ENCODE assay signal across 9 mouse cellular contexts in the genomic region with DNA sequence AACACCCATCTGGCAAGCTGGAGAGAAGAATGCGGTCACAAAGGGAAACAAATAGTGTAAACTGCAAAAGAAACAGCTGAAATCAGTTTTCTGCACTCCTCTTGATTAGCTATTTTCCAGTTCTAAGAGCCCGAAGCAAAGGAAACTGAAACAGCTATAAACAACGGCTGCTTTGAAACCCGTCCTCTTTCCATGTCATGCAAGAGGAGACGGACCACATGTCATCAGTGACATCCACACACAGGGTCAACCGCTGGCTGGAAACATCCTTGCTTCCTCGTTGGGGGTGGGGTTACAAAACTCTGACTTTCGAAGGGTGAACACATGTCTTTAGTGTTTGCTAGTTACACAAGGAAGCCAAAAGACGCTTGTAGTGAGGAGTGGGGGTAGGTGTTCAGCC. TPM values are rescaled to one million over a fixed set of nuclear protein-coding genes. Genes with fewer than 3 reads are reported as not detected.
DNase-seq lines count a peak whose midpoint lies in the region; ATAC-seq lines count a peak whose summit lies in the region.
"Had no signal": no experiment of that assay in that cellular context is flagged by ENCODE, and none has a peak within 500 bp of the region (broad histone marks: within the 10 kb centered on the region; RNA-seq: fewer than 3 reads in every experiment).

No protein-coding gene starts in this region.

- H3K4me1 ChIP-seq in forebrain, embryonic 10.5 days = peaks cover 37% of the 10 kb centered on the region
- H3K4me1 ChIP-seq in forebrain, embryonic 16.5 days (replicated peaks; ENCODE audit: control insufficient read depth, insufficient read depth, low read length) = no peaks in the 10 kb centered on the region
- peaks cover 33% of the 10 kb centered on the region for H3K4me1 ChIP-seq in limb, embryonic 11.5 days (ENCODE audit: control insufficient read depth, insufficient read depth, low read length)
- H3K4me1 ChIP-seq in stomach, embryonic 16.5 days (ENCODE audit: control insufficient read depth, insufficient read depth, low read length) = peaks cover 13% of the 10 kb centered on the region

- no peak for ATAC-seq in forebrain, embryonic 16.5 days
- ATAC-seq in limb, embryonic 11.5 days (ENCODE audit: insufficient number of reproducible peaks, low FRiP score, low TSS enrichment, low read depth) = no peak
- no peak; the same call in 1 of the 2 replicates for ATAC-seq in stomach, embryonic 16.5 days (ENCODE audit: insufficient read depth, low FRiP score)

- 68% methylated on average over 9 of the region's 9 CpGs for WGBS in forebrain, embryonic 10.5 days
- 61% methylated on average over 9 of the region's 9 CpGs for WGBS in forebrain, embryonic 16.5 days
- 34% methylated on average over 9 of the region's 9 CpGs for WGBS in limb, embryonic 11.5 days
- WGBS in stomach, embryonic 16.5 days = 29% methylated on average over 9 of the region's 9 CpGs

- no peak overlapping the region for H3K4me3 ChIP-seq in forebrain, embryonic 10.5 days
- no peak overlapping the region for H3K4me3 ChIP-seq in forebrain, embryonic 16.5 days (replicated peaks; ENCODE audit: low read length)
- no peak overlapping the region for H3K4me3 ChIP-seq in limb, embryonic 11.5 days (ENCODE audit: low read depth, low read length)
- H3K4me3 ChIP-seq in stomach, embryonic 16.5 days (replicated peaks; ENCODE audit: low read length) = no peak overlapping the region

- H3K36me3 ChIP-seq in forebrain, embryonic 10.5 days (replicated peaks) = no peaks in the 10 kb centered on the region
- no peaks in the 10 kb centered on the region for H3K36me3 ChIP-seq in forebrain, embryonic 16.5 days (ENCODE audit: control insufficient read depth, insufficient read depth)
- no peaks in the 10 kb centered on the region for H3K36me3 ChIP-seq in limb, embryonic 11.5 days (ENCODE audit: control insufficient read depth, insufficient read depth, low read length)
- H3K36me3 ChIP-seq in stomach, embryonic 16.5 days (ENCODE audit: control insufficient read depth, insufficient read depth, low read length) = no peaks in the 10 kb centered on the region

- no peaks in the 10 kb centered on the region for H3K9me3 ChIP-seq in forebrain, embryonic 10.5 days
- H3K9me3 ChIP-seq in forebrain, embryonic 16.5 days (ENCODE audit: control insufficient read depth, low read length) = no peaks in the 10 kb centered on the region
- no peaks in the 10 kb centered on the region for H3K9me3 ChIP-seq in limb, embryonic 11.5 days (ENCODE audit: control insufficient read depth, low read length)
- no peaks in the 10 kb centered on the region for H3K9me3 ChIP-seq in stomach, embryonic 16.5 days (replicated peaks; ENCODE audit: control insufficient read depth, low read length)

- H3K9ac ChIP-seq in forebrain, embryonic 16.5 days (replicated peaks; ENCODE audit: low read depth, low read length) = no peak overlapping the region
- H3K9ac ChIP-seq in limb, embryonic 11.5 days (ENCODE audit: low read length) = 0 out of 2 replicates have a peak overlapping the region, but pooled peaks have one; percentile 0
- no peak overlapping the region for H3K9ac ChIP-seq in stomach, embryonic 16.5 days (ENCODE audit: low read length)

- DNase-seq in forebrain, embryonic 10.5 days (ENCODE audit: extremely low spot score, low spot score) = no peak
- peak; percentile 19 for DNase-seq in ovary, postnatal 14 days (ENCODE audit: low spot score)
- DNase-seq in ovary, postnatal 10 days (ENCODE audit: low spot score) = no peak
- no peak for DNase-seq in limb, embryonic 11.5 days (ENCODE audit: low spot score)
- no peak for DNase-seq in spleen, adult 18-20 months
- no peak for DNase-seq in cerebellum, adult 11 months

- H3K4me2 ChIP-seq in forebrain, embryonic 16.5 days (ENCODE audit: low read length) = no peak overlapping the region
- H3K4me2 ChIP-seq in limb, embryonic 11.5 days (ENCODE audit: low read depth, severe bottlenecking) = no peak overlapping the region
- no peak overlapping the region for H3K4me2 ChIP-seq in stomach, embryonic 16.5 days (ENCODE audit: low read depth, low read length)

- H3K27ac ChIP-seq in forebrain, embryonic 10.5 days = peak overlapping the region; percentile 56
- no peak overlapping the region for H3K27ac ChIP-seq in forebrain, embryonic 16.5 days (ENCODE audit: low read length)
- H3K27ac ChIP-seq in limb, embryonic 11.5 days (replicated peaks; ENCODE audit: low read depth, low read length) = 0 out of 2 replicates have a peak overlapping the region, but pooled peaks have one; percentile 26
- H3K27ac ChIP-seq in stomach, embryonic 16.5 days (ENCODE audit: low read length) = peak overlapping the region; percentile 70
- H3K27ac ChIP-seq: macrophage had no signal

- no peaks in the 10 kb centered on the region for H3K27me3 ChIP-seq in forebrain, embryonic 10.5 days (ENCODE audit: poor library complexity, severe bottlenecking)
- H3K27me3 ChIP-seq in forebrain, embryonic 16.5 days (replicated peaks; ENCODE audit: control insufficient read depth, insufficient read depth, low read length) = no peaks in the 10 kb centered on the region
- H3K27me3 ChIP-seq in limb, embryonic 11.5 days (ENCODE audit: control insufficient read depth, insufficient read depth, low read length) = no peaks in the 10 kb centered on the region
- no peaks in the 10 kb centered on the region for H3K27me3 ChIP-seq in stomach, embryonic 16.5 days (ENCODE audit: control insufficient read depth, insufficient read depth, low read length)

RNA-seq across cellular contexts. Expression of gene Cpvl, which starts 27.6 kb away (rescaled TPM):
- not detected in 2 replicates for polyA plus RNA-seq in forebrain, embryonic 10.5 days (2016; fragmentation: Nextera tagmentation; extraction: Ambion mirVana)
- not detected in 2 replicates for polyA plus RNA-seq in forebrain, embryonic 16.5 days (2015; fragmentation: Nextera tagmentation; extraction: Ambion mirVana)
- polyA plus RNA-seq in limb, embryonic 11.5 days (2014; fragmentation: Nextera tagmentation; extraction: Ambion mirVana) = 0.25 and 0.28 TPM in 2 replicates
- polyA plus RNA-seq in stomach, embryonic 16.5 days (2015; fragmentation: Nextera tagmentation; extraction: Ambion mirVana) = 0.09 TPM in 1 of 2 replicates, not detected in the other
- polyA plus RNA-seq: macrophage had no signal
